Mouse (Mus musculus) liver, postnatal 0 days (tissue): ENCODE measurements around the gene Suox. TPM values are rescaled to one million over a fixed set of nuclear protein-coding genes. Genes with fewer than 3 reads are reported as not detected.

ENCODE experiments used
- ATAC-seq: fragments of 200-750 bp; cut with Nextera tagmentation; 2 replicates; pipeline ENCODE4 v1.8.0; 2017; ENCODE audit warnings: mild to moderate bottlenecking, moderate library complexity
- DNase-seq: peaks from one replicate; pipeline ENCODE4 v3.0.0-alpha.2; 2016
- H3K27ac ChIP-seq: fragments of 300-500 bp; sonication (generic); 2 replicates; pipeline ENCODE4 v1.5.1; 2014; ENCODE audit warnings: antibody characterized with exemption, moderate library complexity, mild to moderate bottlenecking, low read depth
- H3K27me3 ChIP-seq: fragments of 300-500 bp; sonication (generic); 2 replicates; pipeline ENCODE4 v1.6.1; 2014; ENCODE audit warnings: low read length, control low read depth, mixed read lengths; ENCODE audit not compliant: insufficient read depth
- H3K36me3 ChIP-seq: fragments of 300-500 bp; sonication (generic); replicated peaks from 2 replicates; pipeline ENCODE4 v1.6.1; 2014; ENCODE audit warnings: mild to moderate bottlenecking, control low read depth, low read length, moderate library complexity, mixed read lengths; ENCODE audit not compliant: insufficient read depth
- H3K4me1 ChIP-seq: fragments of 300-500 bp; sonication (generic); 2 replicates; pipeline ENCODE4 v1.6.1; 2014; ENCODE audit warnings: antibody characterized with exemption, mild to moderate bottlenecking, control low read depth; ENCODE audit not compliant: insufficient read depth
- H3K4me2 ChIP-seq: fragments of 300-500 bp; sonication (generic); 2 replicates; pipeline ENCODE4 v1.6.1; 2014; ENCODE audit warnings: low read depth, mild to moderate bottlenecking, low read length, moderate library complexity, mixed read lengths
- H3K4me3 ChIP-seq: fragments of 300-500 bp; sonication (generic); 2 replicates; pipeline ENCODE4 v1.5.1; 2014; ENCODE audit warnings: low read depth, low read length
- H3K9ac ChIP-seq: fragments of 300-500 bp; sonication (generic); replicated peaks from 2 replicates; pipeline ENCODE4 v1.6.1; 2014; ENCODE audit warnings: mild to moderate bottlenecking, moderate library complexity
- H3K9me3 ChIP-seq: fragments of 300-500 bp; sonication (generic); 2 replicates; pipeline ENCODE4 v1.6.1; 2016; ENCODE audit warnings: mild to moderate bottlenecking, control low read depth, low read length, mixed read lengths
- CTCF ChIP-seq: sonication (generic); IDR thresholded peaks from 2 replicates; pipeline ENCODE4 v1.5.1; 2016; ENCODE audit warnings: antibody characterized with exemption, low read depth
- EP300 ChIP-seq: IDR thresholded peaks from 2 replicates; pipeline ENCODE4 v1.6.1; 2016; ENCODE audit warnings: antibody characterized with exemption, low read depth, mild to moderate bottlenecking
- WGBS: fragments of 180-500 bp; shearing (Covaris S2); extraction: QIAGEN DNeasy Blood & Tissue Kit; methylation state at CpG from one replicate; pipeline ENCODE4 v1.1.7; 2014; ENCODE audit not compliant: insufficient replicate concordance; 5-methylcytosine and 5-hydroxymethylcytosine counted together
- polyA plus RNA-seq: library from polyadenylated mRNA; unstranded; fragments of >200 nt; fragmentation: Nextera tagmentation; extraction: Ambion mirVana; gene quantifications from 2 replicates; pipeline ENCODE4 v1.2.1, GENCODE M21; 2015

Suox gene
- polyA plus RNA-seq, 1 experiment from 2014 or later: 27.7 TPM

DNA sequence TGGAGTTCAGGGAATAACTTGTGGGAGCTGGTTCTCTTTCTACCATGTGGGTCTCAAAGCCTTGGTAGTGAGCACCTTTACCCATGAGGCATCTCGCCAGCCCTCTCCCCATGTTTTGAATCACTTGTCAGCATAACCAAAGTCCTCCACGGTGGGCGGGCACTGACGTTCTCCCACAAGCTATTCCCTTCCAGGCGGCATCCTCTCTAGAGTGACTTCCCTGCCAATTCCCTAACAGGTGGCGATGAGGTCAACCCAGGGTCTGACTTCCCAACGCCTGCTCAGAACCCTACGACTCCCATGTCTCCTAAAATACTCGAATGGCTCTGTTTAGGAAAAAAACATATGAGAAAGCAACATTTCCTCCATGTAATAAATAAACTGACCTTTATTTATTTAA is 16.0 kb downstream of the Suox start:
- no peaks in the 10 kb centered on the region for H3K9me3 ChIP-seq
- ATAC-seq: no peak
- 53% methylated on average over 9 of the region's 9 CpGs for WGBS

DNA sequence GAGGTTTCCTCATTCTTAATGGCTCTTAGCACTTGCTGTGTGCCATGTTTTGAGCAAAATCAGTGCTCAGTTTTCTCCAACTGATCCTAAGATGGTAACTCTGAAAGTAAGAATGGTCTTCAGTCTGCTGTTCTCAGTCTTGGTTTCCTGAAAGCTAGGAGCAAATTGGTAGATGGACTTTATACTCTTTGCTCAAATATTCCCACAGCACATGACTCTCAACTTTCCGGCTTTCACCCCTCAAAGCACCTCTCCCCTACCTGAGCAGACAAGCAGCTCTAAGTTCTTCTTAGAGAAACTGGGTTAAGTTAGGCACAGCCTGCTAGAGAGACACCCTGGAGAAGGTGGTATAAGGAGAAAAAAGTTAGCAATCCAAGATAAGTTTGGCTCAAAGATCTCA is 17.1 kb downstream of the Suox start:
- Histone ChIP-seq H3K4me3 (no peak overlapping the region), H3K9ac (no peak overlapping the region), H3K27ac (no peak overlapping the region), H3K36me3 (no peaks in the 10 kb centered on the region), H3K4me1 (peaks cover 18% of the 10 kb centered on the region), H3K9me3 (no peaks in the 10 kb centered on the region), H3K4me2 (no peak overlapping the region), H3K27me3 (no peaks in the 10 kb centered on the region)
- TF ChIP-seq CTCF (no peak), EP300 (no peak)
- no peak for DNase-seq
- no peak for ATAC-seq
- WGBS: 53% methylated on average over 1 of the region's 1 CpGs

More for the DNA sequence above, 16.0 kb downstream of the Suox start:
- TF ChIP-seq EP300: no peak
- no peak for TF ChIP-seq CTCF
- DNase-seq: no peak
- Histone ChIP-seq H3K4me2 (no peak overlapping the region), H3K27me3 (no peaks in the 10 kb centered on the region), H3K27ac (no peak overlapping the region), H3K36me3 (no peaks in the 10 kb centered on the region), H3K9ac (no peak overlapping the region), H3K4me3 (no peak overlapping the region), H3K4me1 (peaks cover 18% of the 10 kb centered on the region)

DNA sequence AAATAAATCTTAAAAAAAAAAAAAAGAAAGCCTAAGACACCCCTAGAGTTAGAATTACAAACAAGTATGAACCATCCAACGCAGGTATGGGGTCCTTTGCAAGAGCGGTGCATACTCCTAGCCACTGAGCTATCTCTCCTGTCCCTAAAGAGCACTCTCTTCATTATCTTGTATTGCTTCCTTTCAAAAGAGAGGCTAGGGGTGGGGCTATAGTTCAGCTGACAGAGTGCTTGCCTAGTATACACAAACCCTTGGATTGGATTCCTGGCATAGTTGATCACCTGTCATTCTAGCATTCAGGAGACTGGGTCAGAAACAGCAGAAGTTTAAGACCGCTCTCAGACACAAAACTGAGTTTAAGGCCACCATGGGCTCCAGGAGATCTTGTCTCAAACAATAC is 18.6 kb downstream of the Suox start:
- Histone ChIP-seq H3K27me3 (no peaks in the 10 kb centered on the region), H3K4me2 (no peak overlapping the region), H3K9me3 (no peaks in the 10 kb centered on the region), H3K9ac (no peak overlapping the region), H3K4me3 (no peak overlapping the region), H3K4me1 (peaks cover 18% of the 10 kb centered on the region), H3K36me3 (no peaks in the 10 kb centered on the region), H3K27ac (no peak overlapping the region)
- 47% methylated on average over 3 of the region's 3 CpGs for WGBS
- TF ChIP-seq CTCF: no peak
- TF ChIP-seq EP300: no peak
- DNase-seq (no peak), ATAC-seq (peak; percentile 66; the same call in 1 of the 2 replicates)

DNA sequence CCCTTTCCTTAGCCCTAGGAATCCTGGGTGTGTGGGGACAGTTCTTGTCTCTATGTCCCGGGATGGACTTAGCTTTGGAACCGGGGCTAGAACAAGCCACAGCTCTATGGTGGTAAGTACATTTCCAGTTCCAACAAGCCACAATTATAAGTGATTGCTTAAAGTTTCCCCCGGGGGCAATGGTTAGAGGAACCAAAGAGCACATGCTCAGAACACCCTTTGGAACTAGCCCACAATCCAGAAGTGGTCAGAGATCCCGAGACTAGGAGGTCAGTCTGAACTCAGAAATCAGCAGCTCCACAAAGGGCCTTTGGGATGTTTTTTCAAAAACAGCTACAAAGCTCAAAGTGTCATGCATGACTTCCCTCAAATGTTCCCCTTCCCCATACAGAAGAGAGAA is 20.0 kb downstream of the Suox start:
- 50% methylated on average over 4 of the region's 4 CpGs for WGBS
- no peak for TF ChIP-seq CTCF
- TF ChIP-seq EP300: no peak
- no peak for ATAC-seq
- Histone ChIP-seq H3K4me2 (no peak overlapping the region), H3K9ac (no peak overlapping the region), H3K27ac (no peak overlapping the region), H3K4me1 (peaks cover 18% of the 10 kb centered on the region), H3K27me3 (no peaks in the 10 kb centered on the region), H3K4me3 (no peak overlapping the region), H3K9me3 (no peaks in the 10 kb centered on the region), H3K36me3 (no peaks in the 10 kb centered on the region)
- no peak for DNase-seq

DNA sequence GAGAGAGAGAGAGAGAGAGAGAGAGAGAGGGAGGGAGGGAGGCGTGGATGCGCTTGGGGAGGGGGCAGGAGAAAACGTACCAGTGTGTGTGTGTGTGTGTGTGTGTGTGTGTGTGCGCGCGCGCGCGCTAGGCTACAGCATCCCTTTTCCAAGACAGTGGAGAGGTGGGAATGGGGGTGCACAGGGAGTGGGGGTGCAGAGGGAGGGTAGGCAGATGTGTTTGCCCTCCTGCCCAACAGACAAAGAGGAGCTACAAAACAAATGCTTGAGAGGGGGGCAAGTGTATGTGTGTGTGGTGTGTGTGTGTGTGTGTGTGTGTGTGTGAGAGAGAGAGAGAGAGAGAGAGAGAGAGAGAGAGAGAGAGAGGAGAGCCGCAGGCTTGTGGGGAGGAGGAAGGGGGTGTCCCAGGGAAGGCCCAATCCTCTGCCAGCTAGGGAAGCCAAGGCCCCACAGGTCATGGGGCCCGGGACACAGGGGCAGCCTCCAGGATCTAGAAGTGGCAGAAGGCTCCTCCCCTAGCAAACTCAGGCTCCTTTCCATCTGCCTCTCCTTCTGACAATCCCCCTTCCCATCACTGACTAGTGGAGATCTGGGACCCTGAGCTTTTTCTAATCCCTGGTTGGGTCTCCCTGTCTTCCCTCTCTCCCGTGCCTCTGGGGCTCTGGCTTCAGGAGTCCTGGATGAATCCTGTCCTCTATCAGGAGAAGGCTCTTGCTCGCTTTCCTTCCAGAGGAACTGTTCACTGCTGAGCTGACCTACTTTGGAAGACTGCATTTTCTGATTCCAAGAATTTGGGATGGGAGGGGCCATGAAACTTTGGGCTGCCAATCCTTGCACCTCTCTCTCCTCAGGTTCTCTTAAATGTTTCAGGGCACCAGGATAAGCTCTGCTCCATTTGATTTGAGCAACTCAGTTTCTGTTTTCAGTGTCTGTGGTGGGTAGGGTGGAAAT is 27.5 kb downstream of the Suox start:
- Histone ChIP-seq H3K27me3 (peaks cover 15% of the 10 kb centered on the region; the same call in 1 of the 2 replicates), H3K27ac (peak overlapping the region; percentile 39; the same call in 1 of the 2 replicates), H3K4me3 (peak overlapping the region; percentile 19; the same call in 1 of the 2 replicates), H3K9me3 (no peaks in the 10 kb centered on the region), H3K4me2 (peak overlapping the region; percentile 81), H3K9ac (peak overlapping the region; percentile 34), H3K4me1 (peaks cover 13% of the 10 kb centered on the region), H3K36me3 (no peaks in the 10 kb centered on the region)
- TF ChIP-seq CTCF (no peak), EP300 (no peak)
- ATAC-seq: peak; percentile 48; the same call in 1 of the 2 replicates
- no peak for DNase-seq
- WGBS: 23% methylated on average over 6 of the region's 13 CpGs
